Mouse (Mus musculus): Measurements from ENCODE around the gene Vat1l.

Vat1l gene

GRCm38 (mm10) chr8:114398326-114398725, 192.9 kb downstream of the Vat1l start:
- DNase-seq (ENCODE audit: low read depth, low spot score): no peak

DNA sequence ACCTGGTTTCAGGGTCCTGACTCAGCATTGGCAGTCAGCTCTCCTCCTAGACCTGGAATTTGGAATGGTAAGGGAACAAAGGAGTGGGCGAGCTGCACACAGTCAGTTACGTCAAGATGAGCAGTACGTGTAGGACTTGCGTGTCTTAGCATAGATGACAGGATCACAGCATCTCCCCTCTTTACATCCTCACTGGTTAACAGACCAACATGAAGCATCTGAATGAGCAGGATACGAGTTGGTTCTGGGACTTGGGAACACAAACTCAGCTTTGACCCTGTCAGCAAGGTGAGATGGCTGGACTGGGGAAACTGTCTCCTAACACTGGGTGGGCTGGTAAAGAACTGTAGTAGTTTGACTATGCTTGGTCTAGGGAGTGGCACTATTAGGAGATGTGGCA, 193.9 kb downstream of the Vat1l start:
- DNase-seq (ENCODE audit: low read depth, low spot score): no peak

- DNase-seq (ENCODE audit: low read depth, low spot score): no peak
These were observed 196.3 kb downstream of the Vat1l start for GRCm38 (mm10) chr8:114401679-114402078.

- no peak for DNase-seq (ENCODE audit: low read depth, low spot score)
These were observed 206.0 kb downstream of the Vat1l start for GRCm38 (mm10) chr8:114411421-114411820.

- DNase-seq (ENCODE audit: low read depth, low spot score): no peak
These were observed 212.4 kb downstream of the Vat1l start, which contains the start of gene Clec3a for GRCm38 (mm10) chr8:114417786-114418185. Gene Clec3a, plus strand, starts transcription at chr8:114418086.

DNA sequence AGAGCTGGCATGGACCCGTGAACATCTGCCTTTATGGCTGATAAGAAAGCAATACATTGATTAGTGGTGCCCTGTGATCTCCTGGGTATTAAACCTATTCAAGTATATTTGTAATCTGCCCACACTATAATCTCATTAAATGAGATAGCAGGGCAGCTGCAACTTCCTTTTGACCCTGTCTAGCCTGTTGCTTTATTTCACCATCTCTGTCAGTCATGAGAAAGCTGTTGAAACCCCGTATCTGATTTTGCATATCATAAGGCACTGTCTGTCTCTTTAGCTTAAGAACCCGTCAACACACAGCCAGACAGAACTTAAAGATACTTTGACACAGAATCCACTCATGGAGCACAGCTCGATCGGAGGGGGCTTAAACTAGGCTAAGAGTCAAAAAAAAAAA, 213.1 kb downstream of the Vat1l start:
- DNase-seq (ENCODE audit: low read depth, low spot score): no peak

DNA sequence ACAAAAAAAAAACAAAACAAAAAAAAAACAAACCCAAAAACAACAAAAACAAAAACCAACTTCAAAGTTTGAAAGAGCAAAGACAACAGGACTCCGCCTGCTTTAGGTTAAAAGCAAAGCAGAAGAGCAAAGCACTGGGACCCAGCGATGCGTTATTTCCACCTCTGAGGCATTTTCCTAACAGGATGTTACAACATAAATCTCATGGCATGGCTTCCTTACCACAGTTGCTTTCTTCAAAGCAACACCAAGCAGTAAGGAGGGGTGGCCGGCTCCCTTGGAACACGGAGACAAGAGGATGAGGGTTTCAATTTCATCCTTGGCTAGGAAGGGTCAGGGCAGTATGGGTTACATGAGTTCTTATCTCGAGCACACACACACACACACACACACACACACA, 213.5 kb downstream of the Vat1l start:
- DNase-seq (ENCODE audit: low read depth, low spot score): no peak

GRCm38 (mm10) chr8:114421544-114421943, 216.1 kb downstream of the Vat1l start:
- no peak for DNase-seq (ENCODE audit: low read depth, low spot score)
